Mouse (Mus musculus): ENCODE measurements around the gene Herc4.

GRCm38 (mm10) chr10:63282846-63283245 is 39.2 kb downstream of the Herc4 start:
- TF ChIP-seq EP300 (IDR thresholded peaks at IDR 0.05; ENCODE audit: low read depth) (no peak), CTCF (IDR thresholded peaks at IDR 0.05; ENCODE audit: low read depth) (no peak)
